ENCODE assay signal across 9 mouse cellular contexts in genomic region chr19:46525691-46526631, GRCm38 (mm10). TPM values are rescaled to one million over a fixed set of nuclear protein-coding genes. Genes with fewer than 3 reads are reported as not detected.
A peak's percentile ranks its signal among the peaks of the same experiment; 100 is the strongest.
DNase-seq lines count a peak whose midpoint lies in the region; ATAC-seq and TF ChIP-seq lines count a peak whose summit lies in the region.
"Had no signal": no experiment of that assay in that cellular context is flagged by ENCODE, and none has a peak within 500 bp of the region (broad histone marks: within the 10 kb centered on the region; RNA-seq: fewer than 3 reads in every experiment).

No protein-coding gene starts in this region.

- H3K9ac ChIP-seq in lung, embryonic 15.5 days = no peak overlapping the region
- H3K9ac ChIP-seq in embryonic facial prominence, embryonic 13.5 days = peak overlapping the region; percentile 40; the same call in 1 of the 2 replicates
- H3K9ac ChIP-seq in forebrain, postnatal 0 days = no peak overlapping the region

- H3K4me1 ChIP-seq in lung, embryonic 15.5 days = peaks cover 90% of the 10 kb centered on the region
- peaks cover 80% of the 10 kb centered on the region for H3K4me1 ChIP-seq in embryonic facial prominence, embryonic 13.5 days
- peaks cover 71% of the 10 kb centered on the region for H3K4me1 ChIP-seq in forebrain, postnatal 0 days (ENCODE audit: insufficient read depth)
- H3K4me1 ChIP-seq in limb, embryonic 10.5 days = peaks cover 93% of the 10 kb centered on the region

- ATAC-seq in lung, embryonic 15.5 days (ENCODE audit: borderline replicate concordance, extremely low read depth, low FRiP score, low TSS enrichment) = no peak
- ATAC-seq in embryonic facial prominence, embryonic 13.5 days (ENCODE audit: insufficient number of reproducible peaks, insufficient read depth, low FRiP score, low TSS enrichment, low read depth) = no peak
- ATAC-seq in forebrain, postnatal 0 days = peak; percentile 9; the same call in 1 of the 2 replicates

- TF ChIP-seq CTCF in forebrain, postnatal 0 days (IDR thresholded peaks at IDR 0.05; ENCODE audit: low read depth) = no peak

- H3K27ac ChIP-seq in lung, embryonic 15.5 days = peak overlapping the region; percentile 91; the same call in 1 of the 2 replicates
- H3K27ac ChIP-seq in embryonic facial prominence, embryonic 13.5 days = peak overlapping the region; percentile 36
- peak overlapping the region; percentile 45; the same call in 1 of the 2 replicates for H3K27ac ChIP-seq in forebrain, postnatal 0 days (ENCODE audit: low read depth, low read length)
- peak overlapping the region; percentile 53 for H3K27ac ChIP-seq in limb, embryonic 10.5 days

- 68% methylated on average over 10 of the region's 10 CpGs for WGBS in lung, embryonic 15.5 days
- 37% methylated on average over 10 of the region's 10 CpGs for WGBS in embryonic facial prominence, embryonic 13.5 days
- WGBS in forebrain, postnatal 0 days = 32% methylated on average over 10 of the region's 10 CpGs
- 55% methylated on average over 10 of the region's 10 CpGs for WGBS in limb, embryonic 10.5 days

- no peak overlapping the region for H3K4me2 ChIP-seq in lung, embryonic 15.5 days
- peak overlapping the region; percentile 5; the same call in 1 of the 2 replicates for H3K4me2 ChIP-seq in embryonic facial prominence, embryonic 13.5 days
- no peak overlapping the region for H3K4me2 ChIP-seq in forebrain, postnatal 0 days (ENCODE audit: low read depth)

- H3K4me3 ChIP-seq in lung, embryonic 15.5 days = no peak overlapping the region
- H3K4me3 ChIP-seq in embryonic facial prominence, embryonic 13.5 days = no peak overlapping the region
- H3K4me3 ChIP-seq in forebrain, postnatal 0 days (ENCODE audit: low read depth, low read length) = no peak overlapping the region
- H3K4me3 ChIP-seq in limb, embryonic 10.5 days = no peak overlapping the region
- H3K4me3 ChIP-seq: left cerebral cortex, adult 2 months had no signal

- no peak for DNase-seq in lung, postnatal 25 days (ENCODE audit: low spot score)
- DNase-seq in forebrain, postnatal 0 days = peak; percentile 55
- DNase-seq in limb, embryonic 10.5 days (ENCODE audit: low spot score) = no peak
- no peak for DNase-seq in spleen, postnatal 10 days (ENCODE audit: low spot score in 2 of 2)
- no peak for DNase-seq in right cerebral cortex, postnatal 36 days (ENCODE audit: low spot score in 2 of 2)
- DNase-seq: cerebellum, adult 2 months had no signal

- no peaks in the 10 kb centered on the region for H3K9me3 ChIP-seq in lung, embryonic 15.5 days
- no peaks in the 10 kb centered on the region for H3K9me3 ChIP-seq in embryonic facial prominence, embryonic 13.5 days
- H3K9me3 ChIP-seq in forebrain, postnatal 0 days (ENCODE audit: low read length) = no peaks in the 10 kb centered on the region
- no peaks in the 10 kb centered on the region for H3K9me3 ChIP-seq in limb, embryonic 10.5 days (replicated peaks)

- no peaks in the 10 kb centered on the region for H3K27me3 ChIP-seq in lung, embryonic 15.5 days
- H3K27me3 ChIP-seq in embryonic facial prominence, embryonic 13.5 days = no peaks in the 10 kb centered on the region
- H3K27me3 ChIP-seq in forebrain, postnatal 0 days (ENCODE audit: insufficient read depth, low read length) = no peaks in the 10 kb centered on the region
- 0 out of 2 replicates have a peak, but pooled peaks cover 5% of the 10 kb centered on the region for H3K27me3 ChIP-seq in limb, embryonic 10.5 days (ENCODE audit: low read depth, poor library complexity, severe bottlenecking)

- H3K36me3 ChIP-seq in lung, embryonic 15.5 days = no peaks in the 10 kb centered on the region
- H3K36me3 ChIP-seq in embryonic facial prominence, embryonic 13.5 days = no peaks in the 10 kb centered on the region
- H3K36me3 ChIP-seq in forebrain, postnatal 0 days (ENCODE audit: insufficient read depth) = no peaks in the 10 kb centered on the region
- no peaks in the 10 kb centered on the region for H3K36me3 ChIP-seq in limb, embryonic 10.5 days

RNA-seq across cellular contexts. Expression of gene Trim8, which starts 24.5 kb away (rescaled TPM):
- 22.2 and 27.8 TPM in 2 replicates for polyA plus RNA-seq in lung, embryonic 15.5 days (2015; fragmentation: Nextera tagmentation; extraction: Ambion mirVana)
- 16.7 and 17.6 TPM in 2 replicates for polyA plus RNA-seq in embryonic facial prominence, embryonic 13.5 days (2015; fragmentation: Nextera tagmentation; extraction: Ambion mirVana)
- total RNA-seq in forebrain, postnatal 0 days (2014; rRNA removed) = 68.6 and 76.5 TPM in 2 replicates
- 25.9 and 28.2 TPM in 2 replicates for polyA plus RNA-seq in forebrain, postnatal 0 days (2015; fragmentation: Nextera tagmentation; extraction: Ambion mirVana)
- polyA plus RNA-seq in limb, embryonic 10.5 days (2016; fragmentation: Nextera tagmentation; extraction: Ambion mirVana) = 13.0 and 15.2 TPM in 2 replicates

RNA-seq across cellular contexts. Expression of gene Arl3, which starts 47.0 kb away (rescaled TPM):
- 115 and 119 TPM in 2 replicates for polyA plus RNA-seq in lung, embryonic 15.5 days (2015; fragmentation: Nextera tagmentation; extraction: Ambion mirVana)
- polyA plus RNA-seq in embryonic facial prominence, embryonic 13.5 days (2015; fragmentation: Nextera tagmentation; extraction: Ambion mirVana) = 192 and 193 TPM in 2 replicates
- total RNA-seq in forebrain, postnatal 0 days (2014; rRNA removed) = 98.1 and 138 TPM in 2 replicates
- polyA plus RNA-seq in forebrain, postnatal 0 days (2015; fragmentation: Nextera tagmentation; extraction: Ambion mirVana) = 184 and 202 TPM in 2 replicates
- polyA plus RNA-seq in limb, embryonic 10.5 days (2016; fragmentation: Nextera tagmentation; extraction: Ambion mirVana) = 164 and 173 TPM in 2 replicates

RNA-seq across cellular contexts. Expression of gene Sfxn2, which starts 47.2 kb away (rescaled TPM):
- 27.9 and 28.3 TPM in 2 replicates for polyA plus RNA-seq in lung, embryonic 15.5 days (2015; fragmentation: Nextera tagmentation; extraction: Ambion mirVana)
- polyA plus RNA-seq in embryonic facial prominence, embryonic 13.5 days (2015; fragmentation: Nextera tagmentation; extraction: Ambion mirVana) = 24.9 and 25.2 TPM in 2 replicates
- total RNA-seq in forebrain, postnatal 0 days (2014; rRNA removed) = 8.0 and 12.6 TPM in 2 replicates
- polyA plus RNA-seq in forebrain, postnatal 0 days (2015; fragmentation: Nextera tagmentation; extraction: Ambion mirVana) = 8.2 and 10.6 TPM in 2 replicates
- polyA plus RNA-seq in limb, embryonic 10.5 days (2016; fragmentation: Nextera tagmentation; extraction: Ambion mirVana) = 19.0 and 21.7 TPM in 2 replicates

Comparison
In these comparisons a context has a peak if more than half of its experiments do, and no peak if none do; other contexts are left out.
1. H3K27ac ChIP-seq: peak in every context shown above with its lines; median percentile 91 in lung, embryonic 15.5 days; 53 in limb, embryonic 10.5 days; 45 in forebrain, postnatal 0 days; 36 in embryonic facial prominence, embryonic 13.5 days.